Mouse (Mus musculus): Measurements from ENCODE around the gene Slc41a3. TPM values are rescaled to one million over a fixed set of nuclear protein-coding genes. Genes with fewer than 3 reads are reported as not detected.

Gene Slc41a3
- polyA plus RNA-seq, 1 experiment = 16.6 TPM

DNA sequence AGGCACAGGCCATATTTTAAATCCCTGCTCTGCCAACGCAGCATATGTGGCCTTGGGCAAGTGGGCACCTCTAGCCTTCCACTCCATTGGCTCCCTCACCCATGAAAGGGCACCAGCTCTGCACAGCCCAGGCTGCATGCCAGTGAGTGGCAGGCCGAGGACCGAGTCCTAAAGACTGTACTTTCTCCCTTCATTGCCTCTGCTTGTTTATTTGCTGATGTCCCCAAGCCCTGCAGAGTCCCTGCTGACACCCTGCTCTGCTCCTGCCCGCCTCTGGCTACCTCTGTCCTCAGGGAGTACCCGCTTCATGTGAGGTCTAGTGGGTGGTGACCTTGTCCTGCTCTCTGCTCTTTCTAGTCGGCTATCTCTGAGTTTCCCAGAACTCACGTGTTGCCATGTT is 1.4 kb upstream of the Slc41a3 start:
- Histone ChIP-seq H3K27me3 (ENCODE audit: control insufficient read depth) (peaks cover 2% of the 10 kb centered on the region; the same call in 1 of the 2 replicates), H3K9me3 (ENCODE audit: control insufficient read depth, low read length) (no peaks in the 10 kb centered on the region), H3K36me3 (ENCODE audit: control insufficient read depth) (peaks cover 3% of the 10 kb centered on the region; the same call in 1 of the 2 replicates), H3K4me3 (replicated peaks) (no peak overlapping the region), H3K4me1 (ENCODE audit: control insufficient read depth) (peaks cover 66% of the 10 kb centered on the region)
- no peak for TF ChIP-seq GATA1 (IDR thresholded peaks at IDR 0.05; ENCODE audit: low read length)
- no peak for TF ChIP-seq TAL1 (IDR thresholded peaks at IDR 0.05; ENCODE audit: low read length)

DNA sequence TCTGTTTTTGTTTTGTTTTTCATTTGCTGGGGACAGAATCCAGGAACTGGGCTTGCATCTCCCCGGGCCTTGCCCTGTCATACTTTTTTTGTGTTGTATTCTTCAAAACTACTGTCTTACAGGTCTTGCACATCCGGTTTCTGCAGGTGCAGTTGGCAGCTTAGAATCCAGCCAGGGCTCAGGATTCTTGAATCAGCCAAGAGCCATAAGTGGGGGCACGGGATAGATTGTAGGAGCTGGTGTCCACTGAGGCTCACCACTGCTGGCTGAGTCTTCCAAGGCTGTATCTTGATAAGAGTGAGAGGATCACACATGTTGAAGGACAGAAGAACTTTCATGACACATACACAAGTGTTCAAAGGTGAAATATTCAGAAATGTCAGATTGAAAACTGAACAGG is 395 bp upstream of the Slc41a3 start:
- H3K9me3 ChIP-seq (ENCODE audit: control insufficient read depth, low read length) = no peaks in the 10 kb centered on the region
- no peak for TF ChIP-seq GATA1 (IDR thresholded peaks at IDR 0.05; ENCODE audit: low read length)
- TF ChIP-seq TAL1 (IDR thresholded peaks at IDR 0.05; ENCODE audit: low read length) = no peak
- peaks cover 11% of the 10 kb centered on the region for H3K36me3 ChIP-seq (ENCODE audit: control insufficient read depth)
- peaks cover 2% of the 10 kb centered on the region; the same call in 1 of the 2 replicates for H3K27me3 ChIP-seq (ENCODE audit: control insufficient read depth)
- peak overlapping the region; percentile 81 for H3K4me3 ChIP-seq (replicated peaks)
- peaks cover 76% of the 10 kb centered on the region for H3K4me1 ChIP-seq (ENCODE audit: control insufficient read depth)

DNA sequence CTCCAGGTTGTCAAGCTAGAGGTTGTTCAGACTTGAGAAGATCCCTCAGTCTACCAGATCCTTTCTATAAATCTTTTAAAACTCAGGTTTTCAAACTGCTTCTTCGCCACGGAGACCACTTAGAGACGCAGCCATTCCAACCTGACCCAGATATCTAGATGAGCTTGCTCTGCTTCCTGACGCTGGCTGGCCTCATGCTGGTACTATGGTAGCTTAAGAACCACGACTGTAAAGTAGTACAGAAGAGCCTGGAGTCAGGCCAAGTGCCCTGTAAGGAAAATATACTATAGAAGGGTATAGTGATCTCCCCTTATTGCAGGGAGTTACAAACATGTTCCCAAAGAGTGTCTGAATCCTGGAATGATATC is 757 bp downstream of the Slc41a3 start:
- H3K36me3 ChIP-seq (ENCODE audit: control insufficient read depth) = peaks cover 21% of the 10 kb centered on the region
- peaks cover 87% of the 10 kb centered on the region for H3K4me1 ChIP-seq (ENCODE audit: control insufficient read depth)
- no peaks in the 10 kb centered on the region for H3K9me3 ChIP-seq (ENCODE audit: control insufficient read depth, low read length)
- TF ChIP-seq GATA1 (IDR thresholded peaks at IDR 0.05; ENCODE audit: low read length) = no peak
- no peak for TF ChIP-seq TAL1 (IDR thresholded peaks at IDR 0.05; ENCODE audit: low read length)
- peak overlapping the region; percentile 81 for H3K4me3 ChIP-seq (replicated peaks)
- H3K27me3 ChIP-seq (ENCODE audit: control insufficient read depth) = peaks cover 2% of the 10 kb centered on the region; the same call in 1 of the 2 replicates

DNA sequence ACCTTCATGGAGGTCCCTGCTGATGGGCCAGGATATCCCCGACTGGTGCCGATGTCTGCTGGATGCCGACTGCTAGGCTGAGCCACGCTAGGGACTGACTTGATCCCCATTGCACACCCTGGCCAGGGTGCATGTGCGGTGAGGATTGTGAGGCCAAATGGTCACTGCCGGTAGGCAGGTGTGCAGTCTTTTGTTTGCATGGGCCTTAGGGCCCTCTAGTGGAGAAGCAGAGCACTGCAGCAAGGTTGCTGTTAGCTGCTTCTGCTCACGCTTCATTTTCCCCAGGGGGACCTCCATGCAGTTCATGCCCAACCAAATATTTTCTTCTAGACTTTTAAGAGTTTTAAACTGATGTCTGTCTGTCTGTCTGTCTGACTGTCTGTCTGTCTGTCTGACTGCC is 2.0 kb downstream of the Slc41a3 start:
- peaks cover 98% of the 10 kb centered on the region for H3K4me1 ChIP-seq (ENCODE audit: control insufficient read depth)
- peaks cover 2% of the 10 kb centered on the region; the same call in 1 of the 2 replicates for H3K27me3 ChIP-seq (ENCODE audit: control insufficient read depth)
- peaks cover 24% of the 10 kb centered on the region for H3K36me3 ChIP-seq (ENCODE audit: control insufficient read depth)
- peak overlapping the region; percentile 31 for H3K4me3 ChIP-seq (replicated peaks)
- no peaks in the 10 kb centered on the region for H3K9me3 ChIP-seq (ENCODE audit: control insufficient read depth, low read length)
- no peak for TF ChIP-seq TAL1 (IDR thresholded peaks at IDR 0.05; ENCODE audit: low read length)
- TF ChIP-seq GATA1 (IDR thresholded peaks at IDR 0.05; ENCODE audit: low read length) = no peak; the same call in 1 of the 2 replicates

DNA sequence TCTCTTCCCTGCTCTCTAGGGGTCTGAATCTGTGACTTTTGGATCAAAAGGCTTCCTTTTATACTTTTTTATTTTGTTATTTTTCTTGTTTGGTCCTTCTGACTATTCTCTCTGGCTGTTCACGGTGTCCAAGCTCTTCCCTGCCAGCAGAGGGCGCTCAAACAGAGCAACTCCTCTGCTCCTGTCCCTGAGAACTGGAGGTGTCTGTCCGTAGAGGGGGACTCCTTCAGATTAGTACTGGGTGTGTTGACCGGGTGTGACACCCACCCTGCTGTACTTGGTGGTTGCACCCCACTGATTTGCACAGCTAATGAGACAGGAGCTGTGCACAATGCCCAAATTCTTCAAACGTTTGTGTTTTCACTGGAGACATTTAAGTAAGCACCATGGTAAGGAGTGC is 2.7 kb downstream of the Slc41a3 start:
- TF ChIP-seq TAL1 (IDR thresholded peaks at IDR 0.05; ENCODE audit: low read length) (no peak), GATA1 (IDR thresholded peaks at IDR 0.05; ENCODE audit: low read length) (no peak)
- no peaks in the 10 kb centered on the region for H3K9me3 ChIP-seq (ENCODE audit: control insufficient read depth, low read length)
- H3K36me3 ChIP-seq (ENCODE audit: control insufficient read depth) = peaks cover 31% of the 10 kb centered on the region
- peaks cover 2% of the 10 kb centered on the region; the same call in 1 of the 2 replicates for H3K27me3 ChIP-seq (ENCODE audit: control insufficient read depth)
- H3K4me3 ChIP-seq (replicated peaks) = peak overlapping the region; percentile 31
- peaks cover 99% of the 10 kb centered on the region for H3K4me1 ChIP-seq (ENCODE audit: control insufficient read depth)

DNA sequence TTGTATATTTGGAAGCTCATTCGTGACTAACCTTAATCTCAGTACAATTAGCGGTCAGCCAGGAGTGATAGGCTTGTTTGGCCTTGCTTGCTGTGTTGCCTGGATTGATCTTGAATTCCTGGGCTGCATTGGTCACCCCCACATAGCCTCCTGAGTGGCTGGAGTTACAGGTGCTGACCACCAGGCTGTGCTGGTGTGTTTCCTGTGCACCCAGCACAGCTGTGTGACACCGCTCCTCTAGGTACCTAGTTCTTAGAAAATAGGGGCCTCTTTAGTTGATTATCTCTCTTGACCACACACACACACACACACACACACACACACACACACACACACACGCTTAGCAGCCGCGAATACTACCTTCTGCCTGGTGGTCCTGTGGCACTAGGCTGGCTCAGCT is 3.7 kb downstream of the Slc41a3 start:
- Histone ChIP-seq H3K36me3 (ENCODE audit: control insufficient read depth) (peaks cover 41% of the 10 kb centered on the region), H3K4me1 (ENCODE audit: control insufficient read depth) (peaks cover 99% of the 10 kb centered on the region), H3K4me3 (replicated peaks) (peak overlapping the region; percentile 33), H3K27me3 (ENCODE audit: control insufficient read depth) (no peaks in the 10 kb centered on the region; the same call in 1 of the 2 replicates), H3K9me3 (ENCODE audit: control insufficient read depth, low read length) (no peaks in the 10 kb centered on the region)
- no peak for TF ChIP-seq GATA1 (IDR thresholded peaks at IDR 0.05; ENCODE audit: low read length)
- no peak for TF ChIP-seq TAL1 (IDR thresholded peaks at IDR 0.05; ENCODE audit: low read length)

DNA sequence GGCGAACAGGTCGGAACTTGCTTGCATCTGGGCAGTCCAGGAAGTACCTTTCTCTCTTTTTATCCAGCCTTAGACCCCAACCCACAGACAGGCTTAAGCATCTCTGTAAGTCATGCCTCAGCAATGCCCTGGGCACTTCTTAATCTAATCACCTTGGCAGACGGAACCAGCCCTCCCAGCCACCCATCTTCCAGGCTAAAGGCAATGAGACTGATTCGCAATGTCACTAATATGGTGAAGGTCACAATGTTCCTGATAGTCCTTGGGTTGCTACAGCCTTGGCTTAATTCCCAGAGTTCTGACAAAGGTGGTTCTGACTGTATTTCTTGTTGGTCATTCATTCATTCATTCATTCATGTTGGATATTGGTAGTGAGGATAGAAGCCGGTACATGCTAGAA is 5.7 kb downstream of the Slc41a3 start:
- peaks cover 61% of the 10 kb centered on the region for H3K36me3 ChIP-seq (ENCODE audit: control insufficient read depth)
- H3K4me3 ChIP-seq (replicated peaks) = no peak overlapping the region
- no peaks in the 10 kb centered on the region for H3K9me3 ChIP-seq (ENCODE audit: control insufficient read depth, low read length)
- no peaks in the 10 kb centered on the region for H3K27me3 ChIP-seq (ENCODE audit: control insufficient read depth)
- TF ChIP-seq TAL1 (IDR thresholded peaks at IDR 0.05; ENCODE audit: low read length) = no peak
- no peak for TF ChIP-seq GATA1 (IDR thresholded peaks at IDR 0.05; ENCODE audit: low read length)
- H3K4me1 ChIP-seq (ENCODE audit: control insufficient read depth) = peaks cover 95% of the 10 kb centered on the region

DNA sequence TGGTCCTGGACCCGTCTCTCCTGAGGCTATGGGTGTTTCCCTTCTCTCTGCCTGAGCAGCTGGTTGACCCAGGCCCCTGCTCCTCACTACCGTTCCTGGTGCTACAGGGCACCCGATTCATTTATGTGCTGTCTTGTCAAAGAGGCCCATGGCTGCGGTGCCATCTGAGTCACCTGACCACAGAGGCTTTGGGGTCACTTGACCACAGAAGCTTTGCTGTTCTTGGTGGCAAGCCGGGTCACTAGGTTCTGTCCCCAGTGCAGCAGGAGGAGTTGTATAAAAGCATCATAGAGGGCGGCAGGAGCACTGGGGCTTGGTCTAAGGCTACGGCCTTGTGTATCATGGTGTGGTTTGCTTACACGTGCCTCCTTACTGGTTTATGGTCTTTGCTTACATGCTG is 8.8 kb downstream of the Slc41a3 start:
- Histone ChIP-seq H3K4me3 (replicated peaks) (no peak overlapping the region), H3K36me3 (ENCODE audit: control insufficient read depth) (peaks cover 84% of the 10 kb centered on the region), H3K27me3 (ENCODE audit: control insufficient read depth) (no peaks in the 10 kb centered on the region), H3K4me1 (ENCODE audit: control insufficient read depth) (peaks cover 94% of the 10 kb centered on the region), H3K9me3 (ENCODE audit: control insufficient read depth, low read length) (no peaks in the 10 kb centered on the region)
- TF ChIP-seq TAL1 (IDR thresholded peaks at IDR 0.05; ENCODE audit: low read length) = no peak
- TF ChIP-seq GATA1 (IDR thresholded peaks at IDR 0.05; ENCODE audit: low read length) = no peak

DNA sequence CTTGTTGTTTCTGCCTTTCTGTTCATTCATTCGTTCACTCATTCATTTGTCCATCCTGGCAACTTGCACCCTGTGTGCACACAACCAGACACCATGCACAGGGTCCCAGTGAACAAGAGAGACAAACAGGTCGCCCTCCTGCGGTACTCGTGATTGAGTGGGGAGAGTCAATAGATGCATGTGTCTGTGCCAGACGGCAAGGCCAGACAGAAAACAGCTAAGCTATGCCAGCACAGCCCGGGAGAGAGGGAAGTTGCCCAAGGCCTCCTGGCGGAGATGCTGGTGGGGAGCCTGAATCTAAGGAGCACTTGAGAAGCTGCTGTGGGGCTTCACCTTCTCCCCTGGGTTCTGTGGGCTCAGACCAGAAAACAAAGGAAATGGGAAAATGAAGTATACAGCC is 10.8 kb downstream of the Slc41a3 start:
- no peaks in the 10 kb centered on the region for H3K27me3 ChIP-seq (ENCODE audit: control insufficient read depth)
- TF ChIP-seq TAL1 (IDR thresholded peaks at IDR 0.05; ENCODE audit: low read length) (no peak), GATA1 (IDR thresholded peaks at IDR 0.05; ENCODE audit: low read length) (no peak)
- no peaks in the 10 kb centered on the region for H3K9me3 ChIP-seq (ENCODE audit: control insufficient read depth, low read length)
- peaks cover 94% of the 10 kb centered on the region for H3K4me1 ChIP-seq (ENCODE audit: control insufficient read depth)
- H3K36me3 ChIP-seq (ENCODE audit: control insufficient read depth) = peaks cover 85% of the 10 kb centered on the region
- H3K4me3 ChIP-seq (replicated peaks) = no peak overlapping the region

DNA sequence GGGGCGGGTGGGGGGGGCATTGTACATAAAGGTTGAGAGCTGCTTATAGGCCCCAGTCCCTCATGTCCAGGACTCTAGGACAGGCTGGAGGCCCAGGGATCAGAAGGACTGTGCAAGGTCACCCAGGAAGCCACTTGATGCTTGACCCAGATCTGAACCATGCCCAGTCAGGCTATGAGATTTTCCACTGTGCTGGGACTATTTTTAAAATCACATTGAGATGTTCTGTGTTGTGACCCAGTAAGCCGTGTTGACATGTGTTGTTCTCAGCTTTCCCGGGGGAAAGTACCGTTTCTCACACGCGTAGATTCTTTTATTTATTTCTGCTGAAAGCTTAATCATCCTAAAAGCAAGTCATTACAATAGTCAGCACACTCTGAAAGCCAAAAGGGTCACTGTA is 11.5 kb downstream of the Slc41a3 start:
- peaks cover 94% of the 10 kb centered on the region for H3K4me1 ChIP-seq (ENCODE audit: control insufficient read depth)
- no peak overlapping the region for H3K4me3 ChIP-seq (replicated peaks)
- H3K36me3 ChIP-seq (ENCODE audit: control insufficient read depth) = peaks cover 88% of the 10 kb centered on the region
- H3K27me3 ChIP-seq (ENCODE audit: control insufficient read depth) = no peaks in the 10 kb centered on the region
- H3K9me3 ChIP-seq (ENCODE audit: control insufficient read depth, low read length) = no peaks in the 10 kb centered on the region
- TF ChIP-seq TAL1 (IDR thresholded peaks at IDR 0.05; ENCODE audit: low read length) = no peak
- TF ChIP-seq GATA1 (IDR thresholded peaks at IDR 0.05; ENCODE audit: low read length) = no peak

All from erythroblast, embryonic 14.5 days (primary cell).